Mouse (Mus musculus) stomach, postnatal 0 days (tissue): ENCODE measurements at regions not wholly inside any gene's neighbourhood (a gene's known extent, or its start where the extent isn't known, plus 50 kb on each side); places are given as distances from the start of the nearest gene placed in this dataset.

ENCODE experiments used
- CTCF ChIP-seq: IDR thresholded peaks from 2 replicates; pipeline ENCODE4 v1.5.1; 2016; ENCODE audit warnings: antibody characterized with exemption, low read depth, mild to moderate bottlenecking, moderate library complexity
- EP300 ChIP-seq: optimal IDR thresholded peaks from 2 replicates; pipeline ENCODE3; 2016; ENCODE audit warnings: antibody characterized with exemption

- peak; percentile 60 for TF ChIP-seq CTCF
- TF ChIP-seq EP300, result no peak
These were observed 592.4 kb downstream of the Mat2b start for GRCm38 (mm10) chr11:40102613-40103012.
